In the genomic region with DNA sequence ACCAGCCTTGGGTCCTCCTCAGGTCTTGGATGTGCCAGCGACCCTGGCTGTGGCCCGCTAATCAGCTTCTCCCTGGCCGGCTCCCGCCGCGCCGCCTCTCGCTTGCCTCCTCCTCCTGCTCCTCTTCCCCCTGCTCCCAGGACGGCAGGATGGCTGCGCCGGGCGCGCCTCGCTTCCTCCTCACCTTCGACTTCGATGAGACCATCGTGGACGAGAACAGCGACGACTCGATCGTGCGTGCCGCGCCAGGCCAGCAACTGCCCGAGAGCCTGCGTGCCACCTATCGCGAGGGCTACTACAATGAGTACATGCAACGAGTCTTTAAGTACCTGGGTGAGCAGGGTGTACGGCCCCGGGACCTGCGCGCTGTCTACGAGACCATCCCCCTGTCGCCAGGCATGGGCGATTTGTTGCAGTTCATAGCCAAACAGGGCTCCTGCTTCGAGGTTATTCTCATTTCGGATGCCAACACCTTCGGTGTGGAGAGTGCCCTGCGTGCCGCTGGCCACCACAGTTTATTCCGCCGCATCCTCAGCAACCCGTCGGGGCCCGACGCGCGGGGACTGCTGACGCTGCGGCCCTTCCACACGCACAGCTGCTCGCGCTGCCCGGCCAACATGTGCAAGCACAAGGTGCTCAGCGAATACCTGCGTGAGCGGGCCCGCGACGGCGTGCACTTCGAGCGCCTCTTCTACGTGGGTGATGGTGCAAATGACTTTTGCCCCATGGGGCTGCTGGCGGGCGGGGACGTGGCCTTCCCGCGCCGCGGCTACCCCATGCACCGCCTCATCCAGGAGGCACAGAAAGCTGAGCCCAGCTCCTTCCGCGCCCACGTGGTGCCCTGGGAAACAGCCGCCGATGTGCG, we compare ENCODE assay signal across 8 mouse cellular contexts. TPM values are rescaled to one million over a fixed set of nuclear protein-coding genes. Genes with fewer than 3 reads are reported as not detected.
DNase-seq lines count a peak whose midpoint lies in the region; ATAC-seq and TF ChIP-seq lines count a peak whose summit lies in the region.

No protein-coding gene starts in this region.

- peak overlapping the region; percentile 63 for H3K4me2 ChIP-seq in heart, embryonic 16.5 days (ENCODE audit: low read depth, low read length)
- peak overlapping the region; percentile 43 for H3K4me2 ChIP-seq in liver, embryonic 14.5 days (ENCODE audit: low read depth)
- H3K4me2 ChIP-seq in stomach, embryonic 16.5 days (ENCODE audit: low read depth, low read length) = peak overlapping the region; percentile 52

- intact Hi-C loops in gastrocnemius, postnatal 14 days (cut with DNase I; ENCODE audit: low total_unique reads) = no loop called here

- peaks cover 13% of the 10 kb centered on the region for H3K9me3 ChIP-seq in G1E (replicated peaks)
- H3K9me3 ChIP-seq in heart, embryonic 16.5 days (replicated peaks; ENCODE audit: control insufficient read depth, low read length) = no peaks in the 10 kb centered on the region
- H3K9me3 ChIP-seq in liver, embryonic 14.5 days (ENCODE audit: control insufficient read depth, low read length) = no peaks in the 10 kb centered on the region
- no peaks in the 10 kb centered on the region for H3K9me3 ChIP-seq in stomach, embryonic 16.5 days (replicated peaks; ENCODE audit: control insufficient read depth, low read length)

- TF ChIP-seq EP300 in liver, embryonic 14.5 days (IDR thresholded peaks at IDR 0.05; ENCODE audit: low read depth) = no peak

- TF ChIP-seq CTCF in G1E (IDR thresholded peaks at IDR 0.05; ENCODE audit: low read depth, low read length) = no peak
- no peak for TF ChIP-seq CTCF in liver, embryonic 14.5 days (IDR thresholded peaks at IDR 0.05; ENCODE audit: low read depth)

- ATAC-seq in G1E (ENCODE audit: extremely low read depth, insufficient number of reproducible peaks, low FRiP score, poor library complexity, severe bottlenecking) = no peak
- ATAC-seq in heart, embryonic 16.5 days (replicated peaks; ENCODE audit: extremely low read depth, insufficient read depth, low FRiP score) = no peak
- ATAC-seq in liver, embryonic 14.5 days (ENCODE audit: insufficient read depth) = no peak
- no peak for ATAC-seq in stomach, embryonic 16.5 days (ENCODE audit: insufficient read depth, low FRiP score)

- peak; percentile 32 for DNase-seq in gastrocnemius, postnatal 10 days
- no peak for DNase-seq in gastrocnemius, postnatal 14 days
- DNase-seq in G1E (ENCODE audit: low spot score) = no peak
- DNase-seq in liver, embryonic 14.5 days (ENCODE audit: low read depth in 3 of 3, low spot score in 3 of 3) = no peak
- DNase-seq in frontal cortex, postnatal 36 days (ENCODE audit: low spot score in 2 of 2) = no peak
- no peak for DNase-seq in layer of hippocampus, adult 8-10 months (ENCODE audit: low spot score in 2 of 2)

- peak overlapping the region; percentile 47 for H3K9ac ChIP-seq in heart, embryonic 16.5 days (ENCODE audit: low read length)
- no peak overlapping the region for H3K9ac ChIP-seq in liver, embryonic 14.5 days (replicated peaks)
- peak overlapping the region; percentile 45 for H3K9ac ChIP-seq in stomach, embryonic 16.5 days (ENCODE audit: low read length)

- WGBS in heart, embryonic 16.5 days = 9% methylated on average over 75 of the region's 80 CpGs
- WGBS in liver, embryonic 14.5 days (ENCODE audit: insufficient replicate concordance) = 4% methylated on average over 80 of the region's 80 CpGs
- 3% methylated on average over 80 of the region's 80 CpGs for WGBS in stomach, embryonic 16.5 days

- H3K4me3 ChIP-seq in G1E (ENCODE audit: low read depth, low read length) = peak overlapping the region; percentile 31; the same call in 1 of the 2 replicates
- peak overlapping the region; percentile 46 for H3K4me3 ChIP-seq in heart, embryonic 16.5 days (ENCODE audit: low read length)
- peak overlapping the region; percentile 1 to 31; a peak in 2 of 4 replicates for H3K4me3 ChIP-seq in liver, embryonic 14.5 days (ENCODE audit: insufficient read depth in 1 of 2, low read depth in 2 of 2, low read length in 2 of 2)
- H3K4me3 ChIP-seq in stomach, embryonic 16.5 days (replicated peaks; ENCODE audit: low read length) = peak overlapping the region; percentile 38

- peaks cover 60% of the 10 kb centered on the region for H3K36me3 ChIP-seq in G1E (replicated peaks)
- H3K36me3 ChIP-seq in heart, embryonic 16.5 days (ENCODE audit: control insufficient read depth, insufficient read depth) = no peaks in the 10 kb centered on the region
- H3K36me3 ChIP-seq in liver, embryonic 14.5 days (replicated peaks; ENCODE audit: control insufficient read depth, insufficient read depth, low read depth) = no peaks in the 10 kb centered on the region
- no peaks in the 10 kb centered on the region for H3K36me3 ChIP-seq in stomach, embryonic 16.5 days (ENCODE audit: control insufficient read depth, insufficient read depth, low read length)

- no peaks in the 10 kb centered on the region; the same call in 1 of the 2 replicates for H3K27me3 ChIP-seq in G1E (ENCODE audit: insufficient read depth, low read length)
- H3K27me3 ChIP-seq in heart, embryonic 16.5 days (ENCODE audit: control insufficient read depth, insufficient read depth, low read length) = peaks cover 51% of the 10 kb centered on the region
- peaks cover 57% of the 10 kb centered on the region for H3K27me3 ChIP-seq in liver, embryonic 14.5 days (ENCODE audit: control insufficient read depth, insufficient read depth, low read length)
- H3K27me3 ChIP-seq in stomach, embryonic 16.5 days (ENCODE audit: control insufficient read depth, insufficient read depth, low read length) = peaks cover 74% of the 10 kb centered on the region

- H3K4me1 ChIP-seq in G1E (ENCODE audit: insufficient read depth, low read depth, low read length) = peaks cover 96% of the 10 kb centered on the region
- peaks cover 43% of the 10 kb centered on the region for H3K4me1 ChIP-seq in heart, embryonic 16.5 days (ENCODE audit: control insufficient read depth, insufficient read depth, low read length)
- H3K4me1 ChIP-seq in liver, embryonic 14.5 days (replicated peaks; ENCODE audit: control insufficient read depth in 2 of 2, insufficient read depth in 2 of 2, low read length in 1 of 2) = peaks cover 27 to 52% of the 10 kb centered on the region in 2 experiments
- H3K4me1 ChIP-seq in stomach, embryonic 16.5 days (ENCODE audit: control insufficient read depth, insufficient read depth, low read length) = peaks cover 31% of the 10 kb centered on the region

- H3K27ac ChIP-seq in heart, embryonic 16.5 days (ENCODE audit: low read length) = no peak overlapping the region
- no peak overlapping the region for H3K27ac ChIP-seq in liver, embryonic 14.5 days
- H3K27ac ChIP-seq in stomach, embryonic 16.5 days (ENCODE audit: low read length) = no peak overlapping the region

RNA-seq across cellular contexts. Expression of gene Phospho1, which starts 6.3 kb away (rescaled TPM):
- 100 to 1,000 TPM; 131 to 134 TPM for total RNA-seq in gastrocnemius, postnatal 10 days (2021)
- 100 to 1,000 TPM; 148 to 155 TPM for total RNA-seq in gastrocnemius, postnatal 14 days (2021)
- total RNA-seq in G1E (2014; fragmentation: Nextera tagmentation) = 34.5 and 43.0 TPM in 2 replicates
- total RNA-seq in G1E (2017) = 7.0 and 7.4 TPM in 2 replicates
- polyA plus RNA-seq in G1E (2012) = 236 and 275 TPM in 2 replicates
- 3.2 and 3.3 TPM in 2 replicates for polyA plus RNA-seq in heart, embryonic 16.5 days (2015; fragmentation: Nextera tagmentation; extraction: Ambion mirVana)
- 21.4 and 22.0 TPM in 2 replicates for polyA plus RNA-seq in liver, embryonic 14.5 days (2012; rRNA removed)
- 5.7 and 6.6 TPM in 2 replicates for polyA plus RNA-seq in liver, embryonic 14.5 days (2014; fragmentation: Nextera tagmentation; extraction: Ambion mirVana)
- 0.54 and 0.94 TPM in 2 replicates for polyA plus RNA-seq in stomach, embryonic 16.5 days (2015; fragmentation: Nextera tagmentation; extraction: Ambion mirVana)
- 10 to 100 TPM; 44.2 to 51.8 (median 50.0) TPM for total RNA-seq in layer of hippocampus, adult 8-10 months (2022)

RNA-seq across cellular contexts. Expression of gene Gngt2, which starts 6.4 kb away (rescaled TPM):
- total RNA-seq in gastrocnemius, postnatal 10 days (2021) = 1 to 10 TPM; 7.0 to 9.4 TPM
- 1 to 10 TPM; 7.1 to 8.1 TPM for total RNA-seq in gastrocnemius, postnatal 14 days (2021)
- 40.9 and 50.3 TPM in 2 replicates for total RNA-seq in G1E (2014; fragmentation: Nextera tagmentation)
- 31.0 and 33.6 TPM in 2 replicates for total RNA-seq in G1E (2017)
- polyA plus RNA-seq in G1E (2012) = 11.8 and 15.0 TPM in 2 replicates
- 30.3 and 34.7 TPM in 2 replicates for polyA plus RNA-seq in heart, embryonic 16.5 days (2015; fragmentation: Nextera tagmentation; extraction: Ambion mirVana)
- polyA plus RNA-seq in liver, embryonic 14.5 days (2012; rRNA removed) = 6.9 and 13.0 TPM in 2 replicates
- 16.5 and 17.5 TPM in 2 replicates for polyA plus RNA-seq in liver, embryonic 14.5 days (2014; fragmentation: Nextera tagmentation; extraction: Ambion mirVana)
- polyA plus RNA-seq in stomach, embryonic 16.5 days (2015; fragmentation: Nextera tagmentation; extraction: Ambion mirVana) = 16.1 and 18.2 TPM in 2 replicates
- total RNA-seq in layer of hippocampus, adult 8-10 months (2022) = 10 to 100 TPM in 2 of 4 experiments, 1 to 10 TPM in 2; 1.4 to 20.3 (median 11.8) TPM

RNA-seq across cellular contexts. Expression of gene Abi3, which starts 11.6 kb away (rescaled TPM):
- total RNA-seq in gastrocnemius, postnatal 10 days (2021) = 1 to 10 TPM; 3.4 to 7.1 TPM
- total RNA-seq in gastrocnemius, postnatal 14 days (2021) = 1 to 10 TPM; 3.3 to 4.9 TPM
- total RNA-seq in G1E (2014; fragmentation: Nextera tagmentation) (22.7 and 29.2 TPM in 2 replicates), G1E (2017) (12.7 and 14.1 TPM in 2 replicates)
- polyA plus RNA-seq in G1E (2012) = 56.9 and 79.3 TPM in 2 replicates
- 19.6 and 28.0 TPM in 2 replicates for polyA plus RNA-seq in heart, embryonic 16.5 days (2015; fragmentation: Nextera tagmentation; extraction: Ambion mirVana)
- 4.9 and 6.2 TPM in 2 replicates for polyA plus RNA-seq in liver, embryonic 14.5 days (2012; rRNA removed)
- polyA plus RNA-seq in liver, embryonic 14.5 days (2014; fragmentation: Nextera tagmentation; extraction: Ambion mirVana) = 2.3 and 3.8 TPM in 2 replicates
- polyA plus RNA-seq in stomach, embryonic 16.5 days (2015; fragmentation: Nextera tagmentation; extraction: Ambion mirVana) = 9.7 and 9.9 TPM in 2 replicates
- total RNA-seq in layer of hippocampus, adult 8-10 months (2022) = 10 to 100 TPM in 2 of 4 experiments, 1 to 10 TPM in 2; 5.0 to 38.5 (median 21.7) TPM
